Mouse (Mus musculus) megakaryocyte, embryonic 14.5 days (primary cell): Measurements from ENCODE around the gene Grik2.

Source experiments
- FLI1 ChIP-seq: IDR thresholded peaks from 2 replicates; pipeline ENCODE4 v1.6.1; 2012; ENCODE audit warnings: low read length, inconsistent platforms, mixed read lengths
- GATA1 ChIP-seq: IDR thresholded peaks from 3 replicates; pipeline ENCODE4 v1.6.1; 2012; ENCODE audit warnings: mixed read lengths, low read length, inconsistent platforms, borderline replicate concordance

DNA sequence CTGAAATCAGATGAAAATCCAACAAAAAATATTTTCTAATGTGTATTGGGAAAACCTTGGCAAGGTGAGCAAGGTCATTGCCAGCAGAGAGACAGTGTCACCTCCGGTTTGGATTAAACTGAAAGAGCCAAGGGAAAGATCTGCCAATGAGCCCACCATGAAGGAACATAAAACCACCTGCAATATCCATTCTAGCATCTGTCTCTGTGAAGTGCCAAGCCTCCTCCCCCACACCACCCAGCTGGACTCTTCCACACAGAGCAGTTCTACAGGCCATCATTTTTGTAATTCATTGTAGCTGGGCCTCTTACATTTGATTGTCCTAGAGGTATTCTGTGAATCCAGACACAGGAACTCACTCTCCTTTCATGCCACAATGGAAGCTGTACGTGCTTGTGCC, 148.7 kb downstream of the Grik2 start:
- TF ChIP-seq GATA1 (no peak), FLI1 (no peak)
